Mouse (Mus musculus) CH12.LX (cell line): ENCODE measurements at regions not wholly inside any gene's neighbourhood (a gene's known extent, or its start where the extent isn't known, plus 50 kb on each side); places are given as distances from the start of the nearest gene placed in this dataset.

Source experiments
- DNase-seq: peaks from one replicate; pipeline ENCODE4 v3.0.0-alpha.2; 2013; ENCODE audit errors: extremely low read depth
- H3K27ac ChIP-seq: 2 replicates; pipeline ENCODE4 v1.5.1; 2012; ENCODE audit warnings: low read depth, mild to moderate bottlenecking, control low read depth, moderate library complexity; ENCODE audit not compliant: insufficient read depth
- H3K27me3 ChIP-seq: replicated peaks from 2 replicates; pipeline ENCODE3; 2012; ENCODE audit warnings: inconsistent platforms
- H3K36me3 ChIP-seq, 2 experiments: replicated peaks in 1 of 2; 2 replicates each; pipeline versions ENCODE3 to v1.6.1; 2012; ENCODE audit warnings: inconsistent platforms in 1 of 2, low read length in 1 of 2, mild to moderate bottlenecking in 1 of 2, mixed read lengths in 1 of 2, moderate library complexity in 1 of 2; ENCODE audit not compliant: control insufficient read depth in 1 of 2, insufficient read depth in 1 of 2
- H3K4me1 ChIP-seq, 2 experiments: 2 replicates each; pipeline ENCODE4 v1.6.1; 2012; ENCODE audit warnings: inconsistent platforms in 1 of 2, moderate library complexity in 1 of 2; ENCODE audit not compliant: insufficient read depth in 2 of 2, control insufficient read depth in 1 of 2
- H3K4me2 ChIP-seq: 2 replicates; pipeline ENCODE4 v1.6.1; 2012; ENCODE audit warnings: low read depth, mild to moderate bottlenecking, control low read depth; ENCODE audit not compliant: poor library complexity, insufficient read depth, severe bottlenecking
- H3K4me3 ChIP-seq, 3 experiments: fragments of 150-350 bp in 1 of 3; sonication (generic) in 1 of 3; replicated peaks in 1 of 3; 2 replicates each; pipeline versions ENCODE3 to v1.5.1; 2011 to 2012; ENCODE audit warnings: low read depth in 2 of 3, low read length in 2 of 3, mild to moderate bottlenecking in 2 of 3, moderate library complexity in 2 of 3, control low read depth in 1 of 3, improper control_type of control experiment in 1 of 3, inconsistent platforms in 1 of 3, mixed read lengths in 1 of 3; ENCODE audit not compliant: poor library complexity in 1 of 3
- H3K79me2 ChIP-seq: replicated peaks from 2 replicates; pipeline ENCODE4 v1.6.1; 2012; ENCODE audit warnings: mild to moderate bottlenecking, moderate library complexity; ENCODE audit not compliant: control insufficient read depth, poor library complexity, insufficient read depth, severe bottlenecking; ENCODE audit errors: extremely low read depth
- H3K9ac ChIP-seq: 2 replicates; pipeline ENCODE4 v1.6.1; 2012; ENCODE audit warnings: low read depth, mild to moderate bottlenecking, control low read depth, moderate library complexity; ENCODE audit not compliant: insufficient read depth
- H3K9me3 ChIP-seq: replicated peaks from 2 replicates; pipeline ENCODE3; 2012; ENCODE audit warnings: low read length, inconsistent platforms, mixed read lengths
- CHD1 ChIP-seq: IDR thresholded peaks from 2 replicates; pipeline ENCODE4 v1.6.1; 2012; ENCODE audit warnings: low read depth, low read length, improper control_type of control experiment, inconsistent platforms
- CHD2 ChIP-seq: IDR thresholded peaks from 2 replicates; pipeline ENCODE4 v1.6.1; 2011; ENCODE audit warnings: low read length, improper control_type of control experiment
- CTCF ChIP-seq, 2 experiments: IDR thresholded peaks in 1 of 2; conservative IDR thresholded peaks in 1 of 2; 2 replicates each; pipeline ENCODE4 v1.5.1; 2011 to 2012; ENCODE audit warnings: low read depth in 2 of 2, low read length in 2 of 2, improper control_type of control experiment in 1 of 2, inconsistent platforms in 1 of 2, mild to moderate bottlenecking in 1 of 2, moderate library complexity in 1 of 2
- E2F4 ChIP-seq: IDR thresholded peaks from 2 replicates; pipeline ENCODE4 v1.6.1; 2011; ENCODE audit warnings: low read depth, low read length, improper control_type of control experiment; ENCODE audit not compliant: insufficient replicate concordance
- ELF1 ChIP-seq: IDR thresholded peaks from 2 replicates; pipeline ENCODE4 v1.6.1; 2014; ENCODE audit warnings: low read depth, mild to moderate bottlenecking, inconsistent platforms, low read length, improper control_type of control experiment
- JUN ChIP-seq: IDR thresholded peaks from 2 replicates; pipeline ENCODE4 v1.6.1; 2011; ENCODE audit warnings: low read depth, mild to moderate bottlenecking, low read length, improper control_type of control experiment, moderate library complexity; ENCODE audit not compliant: insufficient read depth
- KAT2A ChIP-seq: IDR thresholded peaks from 2 replicates; pipeline ENCODE4 v1.6.1; 2012; ENCODE audit warnings: low read length, improper control_type of control experiment, inconsistent platforms; ENCODE audit not compliant: insufficient replicate concordance
- MAFK ChIP-seq: IDR thresholded peaks from 2 replicates; pipeline ENCODE4 v1.6.1; 2011; ENCODE audit warnings: low read length, improper control_type of control experiment; ENCODE audit not compliant: insufficient replicate concordance
- MAX ChIP-seq: IDR thresholded peaks from 2 replicates; pipeline ENCODE4 v1.6.1; 2011; ENCODE audit warnings: low read length, improper control_type of control experiment
- MXI1 ChIP-seq: IDR thresholded peaks from 2 replicates; pipeline ENCODE4 v1.6.1; 2011; ENCODE audit warnings: mild to moderate bottlenecking, low read depth, low read length, improper control_type of control experiment
- NRF1 ChIP-seq: IDR thresholded peaks from 2 replicates; pipeline ENCODE4 v1.6.1; 2014; ENCODE audit warnings: low read depth, mild to moderate bottlenecking, inconsistent platforms, low read length, improper control_type of control experiment, moderate library complexity
- PAX5 ChIP-seq: IDR thresholded peaks from 2 replicates; pipeline ENCODE4 v1.6.1; 2012; ENCODE audit warnings: low read length, inconsistent platforms, mixed read lengths
- POLR2A ChIP-seq: IDR thresholded peaks from 2 replicates; pipeline ENCODE4 v1.6.1; 2011; ENCODE audit warnings: low read depth, mild to moderate bottlenecking, improper control_type of control experiment, low read length
- POLR2AphosphoS2 ChIP-seq: IDR thresholded peaks from 2 replicates; pipeline ENCODE4 v1.6.1; 2011; ENCODE audit warnings: low read depth, low read length, improper control_type of control experiment
- SIN3A ChIP-seq: IDR thresholded peaks from 2 replicates; pipeline ENCODE4 v1.6.1; 2012; ENCODE audit warnings: low read length, improper control_type of control experiment, inconsistent platforms
- USF2 ChIP-seq: conservative IDR thresholded peaks from 2 replicates; pipeline ENCODE4 v1.6.1; 2011; ENCODE audit warnings: low read depth, low read length, improper control_type of control experiment
- ZKSCAN1 ChIP-seq: IDR thresholded peaks from 2 replicates; pipeline ENCODE4 v1.6.1; 2012; ENCODE audit warnings: low read depth, inconsistent platforms, low read length, improper control_type of control experiment, borderline replicate concordance
- ZMIZ1 ChIP-seq: IDR thresholded peaks from 2 replicates; pipeline ENCODE4 v1.6.1; 2012; ENCODE audit warnings: low read depth, mild to moderate bottlenecking, inconsistent platforms, low read length, improper control_type of control experiment
- ZNF384 ChIP-seq: IDR thresholded peaks from 2 replicates; pipeline ENCODE4 v1.6.1; 2012; ENCODE audit warnings: low read depth, low read length, improper control_type of control experiment, inconsistent platforms
- dilution Hi-C: fragments of 300-500 bp; cut with MboI; formaldehyde crosslinking; loops from 2 replicates; pipeline ENCODE4 v1.14.3; 2020; ENCODE audit warnings: low sequenced_read_pairs; ENCODE audit not compliant: extremely low pct_unique_long_range_greater_than_20kb, extremely low pct_ligation_motif_present
- in situ Hi-C: fragments of 300-500 bp; cut with MboI; formaldehyde crosslinking; loops from 3 replicates; pipeline ENCODE4 v1.14.3; 2019; ENCODE audit warnings: low sequenced_read_pairs, low pct_ligation_motif_present, low pct_unique_long_range_greater_than_20kb, mixed read lengths

- TF ChIP-seq POLR2AphosphoS2 = no peak
- no peak for TF ChIP-seq SIN3A
- no peak for TF ChIP-seq MAFK
- TF ChIP-seq MAX = no peak
- TF ChIP-seq, all 38 proteins: peak for 0
- Histone ChIP-seq H3K36me3 (no peaks in the 10 kb centered on the region), H3K27me3 (no peaks in the 10 kb centered on the region), H3K4me3 (no peak overlapping the region), H3K9ac (no peak overlapping the region), H3K27ac (no peak overlapping the region), H3K79me2 (no peaks in the 10 kb centered on the region), H3K4me2 (no peak overlapping the region), H3K9me3 (no peaks in the 10 kb centered on the region), H3K4me1 (no peaks in the 10 kb centered on the region)
- in situ Hi-C loops = no loop called here
- no peak for DNase-seq
- dilution Hi-C loops = no loop called here
Measured at GRCm38 (mm10) chr3:70418273-70418672, 410.9 kb downstream of the Otol1 start.

- H3K9me3 ChIP-seq = no peaks in the 10 kb centered on the region
- no peak for DNase-seq
- H3K4me3 ChIP-seq = no peak overlapping the region
- in situ Hi-C loops = no loop called here
- no peaks in the 10 kb centered on the region for H3K4me1 ChIP-seq
- H3K79me2 ChIP-seq = no peaks in the 10 kb centered on the region
- no peak overlapping the region for H3K4me2 ChIP-seq
- H3K27ac ChIP-seq = no peak overlapping the region
- H3K9ac ChIP-seq = no peak overlapping the region
- no peaks in the 10 kb centered on the region for H3K36me3 ChIP-seq
- dilution Hi-C loops = no loop called here
- TF ChIP-seq POLR2A (no peak), ZNF384 (no peak), MXI1 (no peak), ZKSCAN1 (no peak), E2F4 (no peak), ZMIZ1 (no peak), PAX5 (no peak), ELF1 (no peak), CTCF (conservative IDR thresholded peaks at IDR 0.05 in 1 of 2, IDR thresholded peaks at IDR 0.05 in 1 of 2; ENCODE audit: low read depth in 2 of 2, low read length in 2 of 2) (no peak), USF2 (no peak), JUN (no peak), NRF1 (no peak), CHD1 (no peak), KAT2A (no peak), CHD2 (no peak)
- no peaks in the 10 kb centered on the region for H3K27me3 ChIP-seq
Measured at GRCm38 (mm10) chr3:70422016-70422415, 414.6 kb downstream of the Otol1 start.
